Mouse (Mus musculus) liver, embryonic 14.5 days (tissue): Measurements from ENCODE around the gene Gak. TPM values are rescaled to one million over a fixed set of nuclear protein-coding genes. Genes with fewer than 3 reads are reported as not detected.

Source experiments
- ATAC-seq: fragments of 200-750 bp; cut with Nextera tagmentation; 2 replicates; pipeline ENCODE4 v1.8.0; 2017; ENCODE audit warnings: moderate number of reproducible peaks, mild to moderate bottlenecking, moderate library complexity; ENCODE audit not compliant: insufficient read depth
- DNase-seq, 3 experiments: peaks; one replicate each; pipeline ENCODE4 v3.0.0-alpha.2; 2012 to 2013; ENCODE audit warnings: low read depth in 3 of 3, low spot score in 3 of 3
- H3K27ac ChIP-seq: fragments of 300-500 bp; sonication (generic); 2 replicates; pipeline ENCODE4 v1.5.1; 2014; ENCODE audit warnings: moderate library complexity, mild to moderate bottlenecking, control low read depth, inconsistent platforms
- H3K27me3 ChIP-seq: fragments of 300-500 bp; sonication (generic); 2 replicates; pipeline ENCODE4 v1.6.1; 2014; ENCODE audit warnings: mild to moderate bottlenecking, low read length, moderate library complexity; ENCODE audit not compliant: control insufficient read depth, insufficient read depth
- H3K36me3 ChIP-seq: fragments of 300-500 bp; sonication (generic); replicated peaks from 2 replicates; pipeline ENCODE4 v1.6.1; 2014; ENCODE audit warnings: low read depth; ENCODE audit not compliant: control insufficient read depth, insufficient read depth
- H3K4me1 ChIP-seq, 2 experiments: fragments of 200-500 bp in 1 of 2; fragments of 300-500 bp in 1 of 2; sonication (generic) in 1 of 2; replicated peaks; 2 replicates each; pipeline ENCODE4 v1.6.1; 2012 to 2014; ENCODE audit warnings: antibody characterized with exemption in 1 of 2, inconsistent platforms in 1 of 2, low read length in 1 of 2; ENCODE audit not compliant: control insufficient read depth in 2 of 2, insufficient read depth in 2 of 2
- H3K4me2 ChIP-seq: fragments of 300-500 bp; sonication (generic); 2 replicates; pipeline ENCODE4 v1.6.1; 2014; ENCODE audit warnings: low read depth, mild to moderate bottlenecking, control low read depth, moderate library complexity
- H3K4me3 ChIP-seq, 2 experiments: fragments of 200-500 bp in 1 of 2; fragments of 300-500 bp in 1 of 2; sonication (generic) in 1 of 2; 2 replicates each; pipeline ENCODE4 v1.5.1; 2012 to 2014; ENCODE audit warnings: low read depth in 2 of 2, low read length in 2 of 2, mild to moderate bottlenecking in 2 of 2, control low read depth in 1 of 2, inconsistent platforms in 1 of 2, moderate library complexity in 1 of 2; ENCODE audit not compliant: insufficient read depth in 1 of 2
- H3K9ac ChIP-seq: fragments of 300-500 bp; sonication (generic); replicated peaks from 2 replicates; pipeline ENCODE4 v1.6.1; 2014; ENCODE audit warnings: mild to moderate bottlenecking, control low read depth, moderate library complexity
- H3K9me3 ChIP-seq: fragments of 300-500 bp; sonication (generic); 2 replicates; pipeline ENCODE4 v1.6.1; 2016; ENCODE audit warnings: low read length, mixed read lengths; ENCODE audit not compliant: control insufficient read depth
- CTCF ChIP-seq: IDR thresholded peaks from 2 replicates; pipeline ENCODE4 v1.5.1; 2016; ENCODE audit warnings: antibody characterized with exemption, low read depth, control low read depth
- EP300 ChIP-seq: IDR thresholded peaks from 2 replicates; pipeline ENCODE4 v1.6.1; 2016; ENCODE audit warnings: antibody characterized with exemption, low read depth
- WGBS: fragments of 180-500 bp; shearing (Covaris S2); extraction: QIAGEN DNeasy Blood & Tissue Kit; methylation state at CpG from one replicate; pipeline ENCODE4 v1.1.7; 2014; ENCODE audit not compliant: insufficient replicate concordance; 5-methylcytosine and 5-hydroxymethylcytosine counted together
- polyA plus RNA-seq, 2 experiments: library from polyadenylated mRNA; depleted of rRNA in 1 of 2; stranded (reverse) in 1 of 2; unstranded in 1 of 2; fragments of >200 nt; fragmentation: Nextera tagmentation in 1 of 2; extraction: Ambion mirVana in 1 of 2; gene quantifications; 2 replicates each; pipeline versions ENCODE4 v1.2.1 to v1.2.3; 2012 to 2014

Gak gene
- polyA plus RNA-seq, 2 experiments: 20.7 to 22.6 TPM

DNA sequence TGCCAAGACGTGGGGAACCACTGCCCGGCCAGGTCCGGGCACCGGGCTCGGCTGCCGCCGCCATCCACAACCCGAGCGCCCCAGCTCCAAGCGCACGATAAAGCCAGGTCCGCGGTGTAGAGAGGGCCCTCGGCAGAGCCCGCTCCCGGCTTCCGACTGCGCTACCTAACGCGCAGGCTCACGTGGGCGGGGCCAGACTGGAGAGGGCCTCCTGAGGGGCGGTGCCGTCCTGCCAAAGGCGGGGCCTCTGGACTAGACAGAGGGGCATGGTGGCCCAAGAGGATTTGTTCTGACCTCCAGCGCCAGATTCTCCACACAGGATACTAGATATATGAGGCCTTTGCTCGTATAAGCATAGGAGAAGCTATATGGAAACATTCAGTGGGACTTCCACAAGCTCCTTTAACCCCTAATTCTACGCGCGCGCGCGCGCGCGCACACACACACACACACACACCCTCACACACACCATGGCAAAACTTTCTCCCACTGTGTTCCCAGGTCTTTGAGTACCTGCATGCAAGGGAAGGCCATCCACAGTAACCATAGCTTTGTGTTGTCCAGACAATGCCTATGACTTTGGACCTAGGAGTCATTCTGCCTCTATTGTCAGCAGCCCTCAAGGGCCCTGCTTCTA, 31.2 kb upstream of the Gak start:
- Histone ChIP-seq H3K36me3 (no peaks in the 10 kb centered on the region; the same call in 1 of the 2 replicates), H3K4me1 (peaks cover 0 to 12% of the 10 kb centered on the region in 2 experiments; a peak in 3 of 4 replicates), H3K4me2 (peak overlapping the region; percentile 80), H3K27me3 (peaks cover 2% of the 10 kb centered on the region; the same call in 1 of the 2 replicates), H3K4me3 (peak overlapping the region; percentile 77 to 83), H3K27ac (peak overlapping the region; percentile 41), H3K9me3 (no peaks in the 10 kb centered on the region), H3K9ac (peak overlapping the region; percentile 84)
- DNase-seq (peak; percentile 82 to 86 (median 84)), ATAC-seq (peak; percentile 99)
- WGBS: 17% methylated on average over 35 of the region's 36 CpGs
- TF ChIP-seq EP300 (no peak), CTCF (no peak)

DNA sequence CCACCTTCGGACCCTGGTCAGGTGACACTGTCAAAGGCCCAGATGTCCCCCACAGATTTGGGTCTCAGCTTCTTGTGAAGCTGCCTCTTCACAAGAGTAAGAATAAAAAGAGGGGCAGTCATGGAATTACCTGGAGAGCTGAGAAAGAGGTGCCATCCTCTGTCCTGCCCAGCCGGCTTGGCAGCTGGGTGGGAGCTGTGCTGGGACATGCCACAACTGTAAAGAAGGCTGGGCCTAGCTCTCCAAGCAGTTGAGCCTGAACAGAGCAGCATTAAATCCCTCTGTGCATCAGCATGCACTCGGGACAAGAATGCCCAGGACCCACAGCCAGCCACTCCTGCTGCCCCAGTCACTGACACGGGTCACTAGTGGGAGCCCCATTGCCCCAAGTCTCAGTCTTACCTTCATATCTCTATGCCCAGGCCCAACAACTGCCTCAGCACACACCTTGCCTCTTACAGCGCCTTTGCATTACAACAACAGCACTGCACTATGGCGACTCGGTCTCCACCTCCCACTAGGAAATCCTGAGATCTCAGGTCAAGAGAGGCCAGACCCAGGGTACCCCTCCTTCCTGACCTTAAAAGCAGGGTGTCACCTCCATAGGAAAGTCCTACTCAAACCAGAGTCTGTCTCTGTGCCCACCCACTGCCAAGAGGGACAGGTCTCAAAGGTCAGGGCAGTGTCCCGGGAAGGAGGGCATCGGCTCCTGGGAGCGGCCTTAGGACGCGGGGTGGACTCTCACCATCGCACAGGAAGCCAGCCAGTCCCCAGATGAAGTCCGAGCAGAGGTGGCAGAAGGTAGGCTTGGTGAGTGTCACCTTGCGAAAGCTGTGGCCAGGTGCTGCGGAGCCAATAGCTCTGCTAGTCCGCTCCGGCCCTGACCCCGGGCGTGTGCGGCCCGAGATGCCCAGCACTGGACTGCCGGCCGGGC, 30.4 kb upstream of the Gak start, which contains the start of gene Idua:
TSS of gene Idua (plus strand) at position 634 of the 934 bp plus-strand sequence.
- ATAC-seq (peak; percentile 64), DNase-seq (no peak)
- H3K4me2 ChIP-seq: peak within 1 kb of the TSS; percentile 80
- H3K4me1 ChIP-seq: peaks cover 0 to 12% of the 10 kb centered on the region in 2 experiments; a peak in 3 of 4 replicates
- TF ChIP-seq CTCF (no peak), EP300 (no peak)
- no peaks in the 10 kb centered on the region; the same call in none of the 2 replicates for H3K36me3 ChIP-seq
- H3K27me3 ChIP-seq: peaks cover 2% of the 10 kb centered on the region; the same call in 1 of the 2 replicates
- peak within 1 kb of the TSS; percentile 77 to 83 for H3K4me3 ChIP-seq
- peak within 1 kb of the TSS; percentile 41 for H3K27ac ChIP-seq
- no peaks in the 10 kb centered on the region for H3K9me3 ChIP-seq
- WGBS: 7% methylated on average over 24 of the region's 24 CpGs
- peak within 1 kb of the TSS; percentile 84 for H3K9ac ChIP-seq

DNA sequence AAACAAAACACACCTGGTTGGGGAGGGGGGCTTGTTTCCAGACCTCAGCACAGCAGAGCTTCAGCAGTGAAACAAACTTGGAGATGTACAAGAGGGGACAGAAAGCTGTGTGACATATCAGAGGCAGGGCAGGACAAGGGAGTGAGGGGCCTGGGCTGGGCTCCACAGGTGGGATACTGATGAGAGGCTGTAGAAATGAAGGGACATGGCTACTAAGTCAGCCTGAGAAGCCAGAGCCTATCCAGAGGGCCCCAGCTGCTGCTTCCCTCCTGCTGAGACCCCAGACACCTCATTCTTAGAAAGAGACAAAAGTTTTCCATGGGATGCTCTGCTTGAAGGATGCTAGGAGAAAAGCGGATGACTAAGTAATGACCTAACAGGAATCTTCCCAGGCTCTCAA, 29.1 kb upstream of the Gak start:
- Histone ChIP-seq H3K9ac (no peak overlapping the region), H3K4me1 (peaks cover 0 to 12% of the 10 kb centered on the region in 2 experiments; a peak in 3 of 4 replicates), H3K36me3 (no peaks in the 10 kb centered on the region; the same call in none of the 2 replicates), H3K4me2 (no peak overlapping the region), H3K27ac (no peak overlapping the region), H3K9me3 (no peaks in the 10 kb centered on the region), H3K4me3 (no peak overlapping the region), H3K27me3 (peaks cover 2% of the 10 kb centered on the region; the same call in 1 of the 2 replicates)
- no peak for ATAC-seq
- no peak for DNase-seq
- TF ChIP-seq EP300 (no peak), CTCF (no peak)
- WGBS: 73% methylated on average over 1 of the region's 1 CpGs

DNA sequence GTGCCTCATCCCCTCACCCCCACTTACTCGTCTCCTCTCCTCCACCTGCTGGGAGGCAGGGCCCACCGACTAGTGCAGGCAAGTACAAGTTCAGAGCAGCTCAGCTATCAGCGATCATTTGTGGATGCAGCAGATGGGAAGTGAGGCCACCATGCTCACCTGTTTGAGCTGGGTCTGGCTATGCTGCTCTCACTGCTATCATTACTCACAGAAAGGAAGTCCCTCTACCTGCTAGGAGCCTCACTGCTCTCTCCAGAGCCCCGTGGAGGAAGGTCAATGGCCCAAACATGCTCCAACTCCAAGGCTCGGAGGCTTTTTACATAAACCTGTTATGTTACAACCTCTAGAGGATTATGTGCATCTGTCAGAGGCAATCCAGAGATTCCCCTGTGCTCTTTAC, 27.9 kb upstream of the Gak start:
- WGBS: 60% methylated on average over 5 of the region's 5 CpGs
- Histone ChIP-seq H3K4me1 (peaks cover 0 to 12% of the 10 kb centered on the region in 2 experiments; a peak in 3 of 4 replicates), H3K27ac (no peak overlapping the region), H3K9me3 (no peaks in the 10 kb centered on the region), H3K36me3 (no peaks in the 10 kb centered on the region; the same call in none of the 2 replicates), H3K4me3 (no peak overlapping the region), H3K27me3 (no peaks in the 10 kb centered on the region), H3K4me2 (no peak overlapping the region), H3K9ac (no peak overlapping the region)
- TF ChIP-seq EP300: no peak
- no peak for TF ChIP-seq CTCF
- DNase-seq (no peak), ATAC-seq (no peak)
